Mouse (Mus musculus): Measurements from ENCODE around the gene Cacna1d. TPM values are rescaled to one million over a fixed set of nuclear protein-coding genes. Genes with fewer than 3 reads are reported as not detected.

Cacna1d gene
- polyA plus RNA-seq, 1 experiment from 2014 or later, result 9.5 TPM

- 68% methylated on average over 11 of the region's 11 CpGs for WGBS
- Histone ChIP-seq H3K27me3 (replicated peaks; ENCODE audit: control insufficient read depth, insufficient read depth, low read length) (no peaks in the 10 kb centered on the region), H3K4me3 (replicated peaks; ENCODE audit: low read length) (no peak overlapping the region), H3K36me3 (ENCODE audit: control insufficient read depth, insufficient read depth) (no peaks in the 10 kb centered on the region), H3K4me2 (ENCODE audit: low read length) (no peak overlapping the region), H3K9ac (replicated peaks; ENCODE audit: low read depth, low read length) (no peak overlapping the region), H3K9me3 (ENCODE audit: control insufficient read depth, low read length) (no peaks in the 10 kb centered on the region), H3K4me1 (replicated peaks; ENCODE audit: control insufficient read depth, insufficient read depth, low read length) (no peaks in the 10 kb centered on the region), H3K27ac (ENCODE audit: low read length) (no peak overlapping the region)
- ATAC-seq, result no peak
Measured at GRCm38 (mm10) chr14:30138379-30138964, 352.8 kb downstream of the Cacna1d start.

DNA sequence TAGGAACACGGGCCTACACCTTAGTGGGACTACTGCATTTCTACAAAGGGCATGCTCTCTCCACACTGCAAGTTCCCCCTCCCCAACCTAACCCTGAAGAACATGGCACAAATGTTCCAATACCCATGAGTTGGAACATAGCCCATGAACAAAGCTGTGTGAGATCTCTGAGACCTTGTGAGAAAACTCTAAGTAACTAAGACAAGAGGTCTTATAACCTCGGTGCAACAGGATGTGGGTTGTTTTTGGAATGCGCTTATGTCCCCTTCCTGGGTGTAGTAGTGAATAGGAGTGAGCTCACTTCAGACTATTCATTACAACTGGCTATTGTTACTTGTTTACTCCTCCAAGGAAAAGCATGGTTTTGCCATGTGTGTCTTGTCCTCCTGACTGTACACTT lies 353.3 kb downstream of the Cacna1d start:
- Histone ChIP-seq H3K4me2 (ENCODE audit: low read length) (no peak overlapping the region), H3K4me3 (replicated peaks; ENCODE audit: low read length) (no peak overlapping the region), H3K9me3 (ENCODE audit: control insufficient read depth, low read length) (no peaks in the 10 kb centered on the region), H3K27me3 (replicated peaks; ENCODE audit: control insufficient read depth, insufficient read depth, low read length) (no peaks in the 10 kb centered on the region), H3K36me3 (ENCODE audit: control insufficient read depth, insufficient read depth) (no peaks in the 10 kb centered on the region), H3K27ac (ENCODE audit: low read length) (no peak overlapping the region), H3K9ac (replicated peaks; ENCODE audit: low read depth, low read length) (no peak overlapping the region), H3K4me1 (replicated peaks; ENCODE audit: control insufficient read depth, insufficient read depth, low read length) (no peaks in the 10 kb centered on the region)
- ATAC-seq, result no peak
- 81% methylated on average over 3 of the region's 3 CpGs for WGBS

- Histone ChIP-seq H3K4me1 (replicated peaks; ENCODE audit: control insufficient read depth, insufficient read depth, low read length) (no peaks in the 10 kb centered on the region), H3K9ac (replicated peaks; ENCODE audit: low read depth, low read length) (no peak overlapping the region), H3K27me3 (replicated peaks; ENCODE audit: control insufficient read depth, insufficient read depth, low read length) (no peaks in the 10 kb centered on the region), H3K9me3 (ENCODE audit: control insufficient read depth, low read length) (no peaks in the 10 kb centered on the region), H3K4me3 (replicated peaks; ENCODE audit: low read length) (no peak overlapping the region), H3K4me2 (ENCODE audit: low read length) (no peak overlapping the region), H3K27ac (ENCODE audit: low read length) (no peak overlapping the region), H3K36me3 (ENCODE audit: control insufficient read depth, insufficient read depth) (no peaks in the 10 kb centered on the region)
- WGBS, result 8% methylated on average over 8 of the region's 8 CpGs
- ATAC-seq, result peak; percentile 88
Measured at GRCm38 (mm10) chr14:30136965-30137364, 354.3 kb downstream of the Cacna1d start.

DNA sequence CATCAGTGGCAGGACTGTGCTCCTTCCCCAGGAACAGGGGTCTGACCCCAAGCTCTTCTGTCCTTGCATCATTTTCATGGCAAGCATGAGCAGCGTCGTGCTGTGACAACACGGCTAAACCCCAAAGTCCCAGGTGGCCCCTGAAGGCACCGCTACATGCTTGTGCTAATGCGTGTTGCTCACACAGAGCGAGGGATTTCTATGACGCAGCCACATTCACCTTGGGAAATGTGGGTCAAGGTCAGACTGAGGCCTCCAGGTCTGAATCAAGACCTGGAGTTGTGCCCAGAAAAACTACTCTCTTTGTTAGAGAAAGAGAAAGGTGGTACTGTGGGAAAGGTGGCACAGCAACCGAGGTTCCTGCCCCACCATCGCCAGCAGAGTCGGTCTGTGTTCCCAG lies 355.9 kb downstream of the Cacna1d start:
- Histone ChIP-seq H3K4me2 (ENCODE audit: low read length) (no peak overlapping the region), H3K27ac (ENCODE audit: low read length) (no peak overlapping the region), H3K27me3 (replicated peaks; ENCODE audit: control insufficient read depth, insufficient read depth, low read length) (no peaks in the 10 kb centered on the region), H3K36me3 (ENCODE audit: control insufficient read depth, insufficient read depth) (no peaks in the 10 kb centered on the region), H3K9me3 (ENCODE audit: control insufficient read depth, low read length) (no peaks in the 10 kb centered on the region), H3K4me1 (replicated peaks; ENCODE audit: control insufficient read depth, insufficient read depth, low read length) (no peaks in the 10 kb centered on the region), H3K9ac (replicated peaks; ENCODE audit: low read depth, low read length) (no peak overlapping the region), H3K4me3 (replicated peaks; ENCODE audit: low read length) (no peak overlapping the region)
- no peak for ATAC-seq
- WGBS, result 87% methylated on average over 10 of the region's 10 CpGs

DNA sequence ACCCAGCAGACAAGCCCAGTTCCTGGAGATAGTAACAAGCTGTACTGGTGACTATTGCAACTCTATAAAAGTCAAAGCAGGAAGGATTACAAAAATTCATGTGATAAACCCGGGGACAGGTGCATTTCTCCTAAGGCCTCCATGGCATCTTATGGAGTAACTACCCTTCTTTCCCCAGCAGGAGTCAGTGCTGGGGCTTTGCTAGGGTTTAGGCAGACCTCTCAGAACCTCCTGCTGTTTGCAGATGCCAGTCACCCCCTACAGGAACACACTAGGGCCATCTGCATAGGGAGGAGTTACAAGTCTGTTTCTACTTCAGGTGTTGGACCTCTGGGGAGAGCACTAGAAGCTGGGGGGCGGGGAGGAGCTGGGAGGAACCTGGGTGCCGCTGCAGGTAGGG lies 357.6 kb downstream of the Cacna1d start:
- no peaks in the 10 kb centered on the region for H3K4me1 ChIP-seq (replicated peaks; ENCODE audit: control insufficient read depth, insufficient read depth, low read length)
- H3K27me3 ChIP-seq (replicated peaks; ENCODE audit: control insufficient read depth, insufficient read depth, low read length), result no peaks in the 10 kb centered on the region
- 52% methylated on average over 3 of the region's 3 CpGs for WGBS
- H3K4me2 ChIP-seq (ENCODE audit: low read length), result no peak overlapping the region
- ATAC-seq, result no peak
- H3K9ac ChIP-seq (replicated peaks; ENCODE audit: low read depth, low read length), result no peak overlapping the region
- no peak overlapping the region for H3K4me3 ChIP-seq (replicated peaks; ENCODE audit: low read length)
- H3K36me3 ChIP-seq (ENCODE audit: control insufficient read depth, insufficient read depth), result no peaks in the 10 kb centered on the region
- H3K27ac ChIP-seq (ENCODE audit: low read length), result no peak overlapping the region
- no peaks in the 10 kb centered on the region for H3K9me3 ChIP-seq (ENCODE audit: control insufficient read depth, low read length)

- WGBS, result 7% methylated on average over 3 of the region's 3 CpGs
- Histone ChIP-seq H3K36me3 (ENCODE audit: control insufficient read depth, insufficient read depth) (no peaks in the 10 kb centered on the region), H3K4me1 (replicated peaks; ENCODE audit: control insufficient read depth, insufficient read depth, low read length) (no peaks in the 10 kb centered on the region), H3K27ac (ENCODE audit: low read length) (no peak overlapping the region), H3K27me3 (replicated peaks; ENCODE audit: control insufficient read depth, insufficient read depth, low read length) (no peaks in the 10 kb centered on the region), H3K9me3 (ENCODE audit: control insufficient read depth, low read length) (no peaks in the 10 kb centered on the region), H3K9ac (replicated peaks; ENCODE audit: low read depth, low read length) (no peak overlapping the region), H3K4me3 (replicated peaks; ENCODE audit: low read length) (no peak overlapping the region), H3K4me2 (ENCODE audit: low read length) (no peak overlapping the region)
- ATAC-seq, result no peak
Measured at GRCm38 (mm10) chr14:30131256-30131655, 360.0 kb downstream of the Cacna1d start.

DNA sequence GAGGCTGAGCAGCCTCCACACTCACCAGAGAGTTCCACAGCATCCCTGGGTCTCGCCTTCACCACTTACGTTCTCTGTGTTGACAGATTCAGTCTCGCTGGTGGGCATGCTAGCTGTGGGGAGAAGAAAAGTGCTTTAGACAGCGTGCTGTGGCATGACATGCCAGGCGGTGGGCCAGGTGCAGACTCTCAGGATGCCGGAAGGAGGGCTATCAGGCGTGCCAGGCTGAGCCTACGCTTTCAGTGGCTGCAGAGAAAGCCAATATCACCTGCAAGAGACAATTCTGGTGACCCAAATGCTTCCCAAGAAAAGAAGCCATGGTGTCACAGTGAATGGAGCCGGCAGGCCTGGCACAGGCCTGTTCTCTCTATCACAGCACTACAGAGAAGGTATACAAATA lies 361.2 kb downstream of the Cacna1d start:
- no peaks in the 10 kb centered on the region for H3K9me3 ChIP-seq (ENCODE audit: control insufficient read depth, low read length)
- no peaks in the 10 kb centered on the region for H3K36me3 ChIP-seq (ENCODE audit: control insufficient read depth, insufficient read depth)
- H3K27ac ChIP-seq (ENCODE audit: low read length), result no peak overlapping the region
- H3K4me1 ChIP-seq (replicated peaks; ENCODE audit: control insufficient read depth, insufficient read depth, low read length), result no peaks in the 10 kb centered on the region
- no peak overlapping the region for H3K9ac ChIP-seq (replicated peaks; ENCODE audit: low read depth, low read length)
- no peaks in the 10 kb centered on the region for H3K27me3 ChIP-seq (replicated peaks; ENCODE audit: control insufficient read depth, insufficient read depth, low read length)
- H3K4me2 ChIP-seq (ENCODE audit: low read length), result no peak overlapping the region
- no peak overlapping the region for H3K4me3 ChIP-seq (replicated peaks; ENCODE audit: low read length)
- ATAC-seq, result no peak
- 86% methylated on average over 9 of the region's 9 CpGs for WGBS

DNA sequence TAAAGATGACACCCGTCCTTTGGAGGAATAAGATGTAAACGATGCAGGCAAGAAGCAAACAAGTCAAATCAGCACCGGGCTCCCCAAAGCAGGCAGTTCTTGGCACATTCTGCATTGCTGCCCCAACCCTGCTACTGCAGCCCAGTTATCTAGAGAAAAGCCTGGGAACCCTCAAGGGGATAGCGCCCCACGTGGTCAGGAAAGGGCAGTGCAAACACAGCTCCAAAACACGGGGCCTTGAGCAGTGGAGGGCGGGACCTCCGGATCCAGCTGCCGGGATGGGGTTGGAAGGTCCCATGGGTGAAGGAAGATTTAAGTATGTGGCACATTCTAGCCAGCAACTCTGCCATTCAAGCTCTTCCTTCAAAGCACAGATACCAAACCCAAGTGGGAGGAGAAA lies 361.9 kb downstream of the Cacna1d start:
- H3K4me3 ChIP-seq (replicated peaks; ENCODE audit: low read length), result no peak overlapping the region
- no peak overlapping the region for H3K27ac ChIP-seq (ENCODE audit: low read length)
- 37% methylated on average over 9 of the region's 9 CpGs for WGBS
- H3K9me3 ChIP-seq (ENCODE audit: control insufficient read depth, low read length), result no peaks in the 10 kb centered on the region
- no peak overlapping the region for H3K4me2 ChIP-seq (ENCODE audit: low read length)
- H3K9ac ChIP-seq (replicated peaks; ENCODE audit: low read depth, low read length), result no peak overlapping the region
- H3K4me1 ChIP-seq (replicated peaks; ENCODE audit: control insufficient read depth, insufficient read depth, low read length), result no peaks in the 10 kb centered on the region
- no peaks in the 10 kb centered on the region for H3K27me3 ChIP-seq (replicated peaks; ENCODE audit: control insufficient read depth, insufficient read depth, low read length)
- no peaks in the 10 kb centered on the region for H3K36me3 ChIP-seq (ENCODE audit: control insufficient read depth, insufficient read depth)
- ATAC-seq, result no peak

GRCm38 (mm10) chr14:30124951-30125690 lies 366.1 kb downstream of the Cacna1d start:
- Histone ChIP-seq H3K9ac (replicated peaks; ENCODE audit: low read depth, low read length) (no peak overlapping the region), H3K27me3 (replicated peaks; ENCODE audit: control insufficient read depth, insufficient read depth, low read length) (no peaks in the 10 kb centered on the region), H3K36me3 (ENCODE audit: control insufficient read depth, insufficient read depth) (no peaks in the 10 kb centered on the region), H3K4me2 (ENCODE audit: low read length) (no peak overlapping the region), H3K4me3 (replicated peaks; ENCODE audit: low read length) (no peak overlapping the region), H3K4me1 (replicated peaks; ENCODE audit: control insufficient read depth, insufficient read depth, low read length) (no peaks in the 10 kb centered on the region), H3K27ac (ENCODE audit: low read length) (no peak overlapping the region), H3K9me3 (ENCODE audit: control insufficient read depth, low read length) (no peaks in the 10 kb centered on the region)
- ATAC-seq, result no peak
- WGBS, result 82% methylated on average over 20 of the region's 20 CpGs

Measured in forebrain, embryonic 16.5 days (tissue).